Mouse (Mus musculus): ENCODE data around the gene Cul1. TPM values are rescaled to one million over a fixed set of nuclear protein-coding genes. Genes with fewer than 3 reads are reported as not detected.

Cul1 gene
- polyA plus RNA-seq (2017; shearing (Covaris generic)), result 77.7 TPM

GRCm38 (mm10) chr6:47453098-47453497, at the start of gene Cul1:
Gene Cul1, plus strand, starts transcription at chr6:47453398.

Other genes with a start within 250 kb of the Cul1 start
- gene Ezh2, start 141.9 kb downstream of the Cul1 start, polyA plus RNA-seq (2017; shearing (Covaris generic)), result 41.8 TPM

All from activated CD4-positive, CD25-positive, alpha-beta regulatory T cell, adult 9 weeks (primary cell).